Mouse (Mus musculus) kidney, adult 18-20 months (tissue): ENCODE results near the gene 1700113H08Rik.

Experiments used
- DNase-seq: peaks from one replicate; pipeline ENCODE4 v3.0.0; 2021

1700113H08Rik gene

GRCm38 (mm10) chr10:87212854-87213253 is 155.0 kb downstream of the 1700113H08Rik start:
- no peak for DNase-seq

DNA sequence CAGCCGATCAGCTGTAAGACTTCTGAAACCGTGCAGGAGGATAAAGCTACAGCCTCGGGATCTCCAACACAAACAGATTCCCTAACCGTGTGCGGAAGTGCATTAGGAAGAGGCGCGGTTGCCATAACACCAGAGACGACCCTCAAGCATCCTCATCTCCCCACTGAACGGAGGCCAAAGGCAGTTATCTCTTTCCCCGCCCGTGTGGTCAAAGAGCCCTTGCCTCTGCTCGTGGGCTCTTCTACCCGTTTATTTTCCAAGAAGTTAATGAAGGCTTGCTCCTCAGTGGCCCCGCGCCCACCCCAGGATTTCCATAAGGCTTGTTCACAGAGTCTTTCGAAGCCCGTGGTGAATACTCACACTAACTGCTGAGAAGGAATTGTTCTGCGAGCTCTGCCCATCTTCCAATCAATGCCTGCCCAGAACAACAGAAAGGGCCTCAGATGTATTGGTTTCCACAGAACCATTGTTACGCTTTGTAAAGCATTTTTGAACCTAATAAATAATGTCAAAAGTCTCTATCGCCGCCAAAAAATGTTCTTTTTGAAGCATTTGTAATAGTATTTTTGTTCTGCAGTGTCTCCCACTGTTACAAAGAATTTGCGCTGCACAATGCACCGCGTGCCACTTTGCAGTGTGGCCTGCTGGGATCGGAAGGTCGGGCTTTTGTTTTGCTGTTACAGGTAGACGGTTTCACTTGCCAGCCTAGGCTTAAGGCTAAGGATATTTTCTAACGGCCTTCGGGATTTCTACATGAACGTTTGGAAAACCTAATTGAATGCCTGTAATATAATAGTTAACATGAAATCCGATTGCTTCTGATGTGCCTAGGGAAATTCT is 172.4 kb downstream of the 1700113H08Rik start:
- no peak for DNase-seq

DNA sequence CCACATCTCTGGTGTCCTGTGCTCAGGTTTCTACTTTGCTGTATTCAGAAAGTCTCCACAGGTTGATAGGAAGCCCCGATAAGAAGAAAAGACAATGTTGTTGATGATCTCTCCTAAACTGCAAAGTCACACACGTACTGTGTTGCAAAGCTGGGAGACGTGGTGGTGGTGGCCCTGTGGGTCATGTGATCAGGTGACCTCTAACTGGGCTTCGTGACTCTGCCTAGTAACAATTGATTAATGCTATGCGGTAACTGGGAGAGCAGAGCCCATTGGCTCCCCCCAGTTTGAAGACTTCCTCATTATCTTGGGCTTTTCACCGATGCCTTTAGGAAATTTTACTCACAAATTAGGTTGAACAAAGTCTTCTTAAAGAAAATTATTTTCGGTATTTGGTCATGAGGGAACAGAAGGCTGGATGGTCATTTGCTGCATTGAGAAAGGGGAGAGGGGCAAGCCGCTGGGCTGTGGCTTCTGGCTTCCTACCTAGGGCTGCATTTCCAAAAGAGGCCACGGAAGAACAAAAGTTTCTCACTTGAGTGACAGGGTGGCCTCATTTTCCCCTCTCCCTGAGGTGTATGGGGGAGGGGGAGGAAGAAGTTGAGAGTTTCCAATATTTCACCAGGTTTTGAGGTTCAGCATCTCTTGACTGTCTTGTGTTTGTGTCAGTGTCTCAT is 181.6 kb downstream of the 1700113H08Rik start:
- no peak for DNase-seq

GRCm38 (mm10) chr10:87271724-87272123 is 213.9 kb downstream of the 1700113H08Rik start:
- no peak for DNase-seq

DNA sequence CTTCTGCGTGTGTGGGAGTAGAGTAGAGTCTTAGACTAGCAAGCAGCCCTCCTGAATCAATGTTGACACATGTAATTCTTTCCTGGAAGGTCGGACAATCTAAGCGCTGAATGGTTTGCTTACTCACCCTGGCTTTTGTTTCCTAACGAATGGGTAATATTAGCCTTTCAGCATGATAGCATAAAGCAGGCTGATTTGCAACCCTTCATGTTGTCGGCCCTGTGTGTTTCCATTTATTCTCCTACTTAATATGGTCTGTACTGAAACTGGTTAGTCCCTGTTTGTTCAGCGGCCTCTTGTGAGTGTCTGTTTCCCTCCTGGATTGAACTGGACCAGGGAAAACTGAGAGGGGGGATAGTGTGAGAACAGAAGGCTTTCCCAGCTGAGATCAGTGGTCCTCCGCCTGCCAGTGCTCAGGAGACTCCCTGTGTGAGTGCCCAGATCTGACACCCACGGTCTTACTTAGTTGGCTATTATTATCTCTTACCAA is 214.3 kb downstream of the 1700113H08Rik start:
- DNase-seq, result no peak

- DNase-seq, result no peak
Observed at GRCm38 (mm10) chr10:87275075-87275474, 217.2 kb downstream of the 1700113H08Rik start.
